Mouse (Mus musculus) heart, adult 2 months (tissue): Measurements from ENCODE around the gene Zfp750. TPM values are rescaled to one million over a fixed set of nuclear protein-coding genes. Genes with fewer than 3 reads are reported as not detected.

Experiments used
- DNase-seq, 2 experiments: peaks; one replicate each; pipeline ENCODE4 v3.0.0; 2021
- H3K27ac ChIP-seq: fragments of 200-600 bp; 2 replicates; pipeline ENCODE4 v1.8.1; 2022
- H3K27me3 ChIP-seq: fragments of 200-500 bp; 2 replicates; pipeline ENCODE4 v1.6.1; 2012; ENCODE audit warnings: mild to moderate bottlenecking, low read length, inconsistent platforms, mixed read lengths; ENCODE audit not compliant: control insufficient read depth, insufficient read depth
- H3K36me3 ChIP-seq: fragments of 200-500 bp; 2 replicates; pipeline ENCODE4 v1.6.1; 2012; ENCODE audit warnings: low read length, inconsistent platforms; ENCODE audit not compliant: control insufficient read depth, insufficient read depth
- H3K4me1 ChIP-seq: fragments of 200-500 bp; 2 replicates; pipeline ENCODE4 v1.6.1; 2011; ENCODE audit warnings: low read length; ENCODE audit not compliant: control insufficient read depth, insufficient read depth
- H3K4me3 ChIP-seq: fragments of 200-600 bp; 2 replicates; pipeline ENCODE4 v1.8.1; 2022
- H3K79me2 ChIP-seq: fragments of 200-500 bp; replicated peaks from 2 replicates; pipeline ENCODE4 v1.6.1; 2012; ENCODE audit warnings: mild to moderate bottlenecking, inconsistent platforms, low read length, moderate library complexity, mixed read lengths; ENCODE audit not compliant: control insufficient read depth, insufficient read depth
- H3K9ac ChIP-seq: fragments of 200-500 bp; 2 replicates; pipeline ENCODE4 v1.6.1; 2012; ENCODE audit warnings: low read depth, mild to moderate bottlenecking, control low read depth, inconsistent platforms, low read length, mixed read lengths
- CTCF ChIP-seq: fragments of 200-600 bp; IDR thresholded peaks from 2 replicates; pipeline ENCODE4 v1.8.1; 2022; ENCODE audit warnings: antibody characterized with exemption, mild to moderate bottlenecking, moderate library complexity
- EP300 ChIP-seq: fragments of 200-500 bp; IDR thresholded peaks from 2 replicates; pipeline ENCODE4 v1.6.1; 2011; ENCODE audit warnings: low read depth, low read length, control low read depth; ENCODE audit not compliant: insufficient read depth
- POLR2A ChIP-seq: fragments of 200-500 bp; IDR thresholded peaks from 2 replicates; pipeline ENCODE4 v1.6.1; 2011; ENCODE audit warnings: mild to moderate bottlenecking, low read depth, low read length, control low read depth; ENCODE audit not compliant: insufficient read depth
- WGBS: fragments of 180-500 bp; shearing (Covaris S2); methylation state at CpG from one replicate; pipeline ENCODE4 v1.1.7; 2018; 5-methylcytosine and 5-hydroxymethylcytosine counted together
- intact Hi-C: fragments of 180-260 bp; cut with DNase I; formaldehyde crosslinking; loops from one replicate; pipeline ENCODE4 v1.15.1; 2025
- polyA plus RNA-seq: library from polyadenylated mRNA; depleted of rRNA; stranded (reverse); fragments of >200 nt; gene quantifications from 2 replicates; pipeline ENCODE4 v1.2.3, GENCODE M21; 2012
- total RNA-seq, 2 experiments: library from RNA; stranded (reverse); gene quantifications; 2 replicates each; pipeline ENCODE4 v1.2.3; 2021

The Zfp750 gene
- total and polyA plus RNA-seq, 3 experiments: 0.09 to 0.21 (median 0.14) TPM

DNA sequence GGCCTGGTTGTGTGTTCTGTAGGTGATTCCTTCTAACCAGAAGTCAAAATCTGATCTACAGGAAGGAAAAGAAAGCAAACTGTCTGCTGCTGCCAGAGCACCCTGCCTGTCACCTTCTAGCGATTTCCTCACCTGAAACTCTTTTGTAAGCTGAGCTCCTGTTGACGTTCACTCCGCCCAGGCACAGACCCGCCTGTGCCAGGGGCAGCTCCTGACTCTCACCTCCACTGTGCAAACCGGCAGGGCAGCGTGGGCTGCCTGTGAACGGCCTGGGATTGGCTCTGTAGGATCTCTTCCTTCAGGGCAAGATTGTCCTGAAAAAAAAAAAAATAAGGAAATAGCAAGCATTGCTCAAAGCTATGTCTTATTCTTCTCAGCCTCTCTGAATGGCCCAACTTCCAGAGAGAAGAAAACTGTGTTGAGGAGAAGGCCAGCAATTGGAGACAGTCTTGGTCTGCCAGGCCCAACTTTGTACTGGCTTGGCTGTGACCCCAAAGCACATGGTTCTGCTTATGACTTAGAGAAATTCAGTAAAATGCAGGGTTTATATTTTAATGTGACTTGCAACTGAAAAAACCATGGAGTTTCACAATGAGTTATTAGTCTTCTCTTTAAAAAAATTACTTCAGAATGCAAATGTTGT, 25.7 kb upstream of the Zfp750 start:
- 77% methylated on average over 7 of the region's 7 CpGs for WGBS
- peaks cover 1% of the 10 kb centered on the region; the same call in 1 of the 2 replicates for H3K4me1 ChIP-seq
- no peaks in the 10 kb centered on the region for H3K27me3 ChIP-seq
- no peak overlapping the region for H3K4me3 ChIP-seq
- H3K27ac ChIP-seq: no peak overlapping the region
- intact Hi-C loops: no loop called here
- no peaks in the 10 kb centered on the region for H3K36me3 ChIP-seq
- no peak for DNase-seq
- TF ChIP-seq EP300 (no peak), CTCF (no peak), POLR2A (no peak)
- H3K79me2 ChIP-seq: no peaks in the 10 kb centered on the region
- H3K9ac ChIP-seq: no peak overlapping the region

DNA sequence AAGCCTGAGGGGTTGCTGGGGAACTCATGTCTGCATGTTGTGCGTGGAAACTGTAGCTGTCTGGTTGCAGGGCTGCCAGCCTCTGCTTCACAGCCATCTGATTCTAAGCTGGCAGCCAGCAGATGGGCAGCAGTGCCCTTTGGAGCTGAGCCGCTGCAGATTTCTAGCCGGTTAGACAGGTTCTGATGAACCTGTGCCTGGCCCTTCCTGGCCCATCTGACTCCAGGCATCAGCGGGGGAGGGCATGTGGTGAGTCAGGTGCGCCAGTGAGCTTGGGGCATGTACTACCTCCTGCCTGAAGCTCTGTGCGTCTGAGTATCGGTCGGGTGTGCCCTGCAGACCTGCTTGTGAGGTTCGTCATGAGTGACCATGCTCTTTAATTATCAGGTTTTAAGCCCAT, 24.8 kb upstream of the Zfp750 start:
- WGBS: 88% methylated on average over 9 of the region's 9 CpGs
- no peak for TF ChIP-seq CTCF
- Histone ChIP-seq H3K9ac (no peak overlapping the region), H3K27ac (no peak overlapping the region), H3K4me1 (no peaks in the 10 kb centered on the region), H3K27me3 (no peaks in the 10 kb centered on the region), H3K36me3 (no peaks in the 10 kb centered on the region), H3K79me2 (no peaks in the 10 kb centered on the region), H3K4me3 (no peak overlapping the region)
- intact Hi-C loops: no loop called here
- DNase-seq: no peak

DNA sequence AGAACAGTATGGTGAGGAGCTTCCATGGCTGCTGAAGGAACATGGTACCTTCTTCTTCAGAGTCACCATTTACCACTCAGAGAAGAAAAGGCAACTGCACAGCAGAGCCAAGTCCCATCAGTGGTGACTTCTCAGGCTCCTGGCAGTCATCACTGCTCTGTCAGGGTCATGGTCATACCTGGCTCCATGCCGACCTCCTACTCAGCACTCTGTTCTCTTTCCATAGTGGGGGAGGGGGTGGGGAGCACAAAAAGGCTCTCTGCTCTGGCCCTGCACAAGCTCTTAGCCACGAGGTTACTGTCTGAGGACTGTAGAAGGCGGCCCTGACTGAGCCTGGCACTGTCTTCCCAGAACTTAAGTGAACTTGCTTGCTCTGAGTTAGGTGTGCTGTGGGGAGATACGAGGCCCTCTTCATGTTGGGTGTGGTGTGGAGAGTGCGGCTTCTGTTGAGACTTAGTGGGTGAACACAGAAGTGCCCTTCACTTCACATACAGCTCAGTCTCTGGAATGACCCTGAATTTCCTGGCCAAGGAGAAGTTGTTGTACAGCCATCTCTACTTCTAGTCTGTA, 24.2 kb upstream of the Zfp750 start:
- Histone ChIP-seq H3K27ac (no peak overlapping the region), H3K4me3 (no peak overlapping the region), H3K27me3 (no peaks in the 10 kb centered on the region), H3K79me2 (no peaks in the 10 kb centered on the region), H3K36me3 (no peaks in the 10 kb centered on the region), H3K4me1 (no peaks in the 10 kb centered on the region), H3K9ac (no peak overlapping the region)
- 85% methylated on average over 5 of the region's 5 CpGs for WGBS
- no peak for DNase-seq
- TF ChIP-seq POLR2A (no peak), EP300 (no peak), CTCF (no peak)
- intact Hi-C loops: no loop called here

DNA sequence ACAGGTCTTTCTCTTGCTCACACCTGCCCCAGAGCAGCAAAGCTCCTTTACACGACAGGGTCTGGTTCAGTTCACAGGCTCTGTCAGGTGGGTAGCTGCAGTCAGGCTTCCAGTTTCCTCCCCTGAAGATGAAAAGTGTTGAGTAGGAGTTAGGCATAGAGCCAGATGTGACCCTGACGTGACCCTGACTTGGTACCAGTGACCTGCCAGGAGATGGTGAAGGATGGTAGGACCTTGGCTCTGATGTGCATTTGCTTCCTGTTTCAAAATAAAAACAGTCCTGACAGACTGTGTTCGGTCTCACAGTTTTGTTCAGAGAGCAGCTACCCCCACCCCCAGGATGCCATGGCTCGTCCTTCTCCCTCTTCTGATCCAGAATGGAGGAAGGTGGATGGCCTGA, 23.3 kb upstream of the Zfp750 start:
- Histone ChIP-seq H3K9ac (no peak overlapping the region), H3K27ac (no peak overlapping the region), H3K27me3 (no peaks in the 10 kb centered on the region), H3K4me1 (no peaks in the 10 kb centered on the region), H3K36me3 (no peaks in the 10 kb centered on the region), H3K79me2 (no peaks in the 10 kb centered on the region), H3K4me3 (no peak overlapping the region)
- intact Hi-C loops: no loop called here
- TF ChIP-seq POLR2A: no peak
- TF ChIP-seq CTCF: no peak
- no peak for TF ChIP-seq EP300
- WGBS: 92% methylated on average over 4 of the region's 4 CpGs
- DNase-seq: no peak

- H3K79me2 ChIP-seq: no peaks in the 10 kb centered on the region
- H3K36me3 ChIP-seq: no peaks in the 10 kb centered on the region
- no peak overlapping the region for H3K4me3 ChIP-seq
- intact Hi-C loops: no loop called here
- WGBS: 28% methylated on average over 3 of the region's 3 CpGs
- H3K27me3 ChIP-seq: no peaks in the 10 kb centered on the region
- no peak overlapping the region for H3K9ac ChIP-seq
- no peak for TF ChIP-seq EP300
- no peak for TF ChIP-seq CTCF
- no peak for TF ChIP-seq POLR2A
- H3K27ac ChIP-seq: no peak overlapping the region
- H3K4me1 ChIP-seq: no peaks in the 10 kb centered on the region; the same call in 1 of the 2 replicates
- DNase-seq: no peak
Measured at GRCm38 (mm10) chr11:121536528-121536927, 17.4 kb upstream of the Zfp750 start.

DNA sequence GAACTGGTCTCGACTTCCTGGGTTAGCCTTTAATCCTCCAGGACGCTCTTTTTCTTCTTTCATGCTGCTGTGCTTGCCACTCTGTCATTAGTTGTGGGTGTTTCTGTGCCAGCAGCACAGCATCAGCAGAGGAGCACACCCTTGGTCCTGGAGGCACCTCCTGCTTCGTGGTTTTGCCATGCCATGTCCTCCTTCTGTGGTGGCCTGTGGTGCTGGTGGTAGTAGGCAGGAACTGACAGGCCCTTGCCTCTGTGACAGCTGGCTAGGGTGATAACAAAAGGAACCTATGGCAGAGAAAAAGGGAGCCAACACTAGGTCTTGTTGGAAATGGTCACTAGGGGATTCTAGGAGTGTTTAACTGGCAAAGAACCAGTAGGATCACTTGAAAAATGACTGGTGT, 10.6 kb upstream of the Zfp750 start:
- WGBS: 93% methylated on average over 3 of the region's 3 CpGs
- DNase-seq: no peak
- no peaks in the 10 kb centered on the region for H3K27me3 ChIP-seq
- intact Hi-C loops: no loop called here
- no peak overlapping the region for H3K27ac ChIP-seq
- no peak for TF ChIP-seq POLR2A
- no peak for TF ChIP-seq EP300
- no peak for TF ChIP-seq CTCF
- no peak overlapping the region for H3K9ac ChIP-seq
- H3K4me1 ChIP-seq: no peaks in the 10 kb centered on the region
- H3K79me2 ChIP-seq: no peaks in the 10 kb centered on the region
- H3K4me3 ChIP-seq: no peak overlapping the region
- no peaks in the 10 kb centered on the region for H3K36me3 ChIP-seq
